Mouse (Mus musculus) CD4-positive, CD25-positive, alpha-beta regulatory T cell, adult 4 months (primary cell): ENCODE results near the gene Capn3. TPM values are rescaled to one million over a fixed set of nuclear protein-coding genes. Genes with fewer than 3 reads are reported as not detected.

ENCODE experiments used
- polyA plus RNA-seq, 2 experiments: library from polyadenylated mRNA; unstranded; fragments of 100-300 nt; shearing (Covaris generic); gene quantifications; one replicate each; pipeline ENCODE4 v1.2.1; 2017

The Capn3 gene
- polyA plus RNA-seq, 2 experiments from 2014 or later: 59.3 to 94.3 TPM

Other genes starting within 250 kb of the Capn3 start
- not detected for gene Pla2g4e, start 210.7 kb upstream of the Capn3 start, polyA plus RNA-seq
- not detected for gene Pla2g4d, start 166.8 kb upstream of the Capn3 start, polyA plus RNA-seq
- 1 to 10 TPM; 2.3 to 3.3 TPM for gene Pla2g4f, start 141.9 kb upstream of the Capn3 start, polyA plus RNA-seq
- 10 to 100 TPM; 32.2 to 36.4 TPM for gene Vps39, start 102.9 kb upstream of the Capn3 start, polyA plus RNA-seq
- gene Ganc, start 52.1 kb upstream of the Capn3 start, polyA plus RNA-seq: 10 to 100 TPM; 21.0 to 25.8 TPM
- gene Tmem87a, start 51.9 kb upstream of the Capn3 start, polyA plus RNA-seq: 10 to 100 TPM; 14.4 to 25.7 TPM
- 10 to 100 TPM; 20.9 to 26.0 TPM for gene Zfp106, start 107.8 kb downstream of the Capn3 start, polyA plus RNA-seq
- gene Snap23, start 111.7 kb downstream of the Capn3 start, polyA plus RNA-seq: 10 to 100 TPM; 51.9 to 61.8 TPM
- gene Haus2, start 153.4 kb downstream of the Capn3 start, polyA plus RNA-seq: 10 to 100 TPM; 14.1 to 22.1 TPM
- gene Lrrc57, start 153.5 kb downstream of the Capn3 start, polyA plus RNA-seq: 10 to 100 TPM; 33.0 to 37.2 TPM
- gene Stard9, start 173.1 kb downstream of the Capn3 start, polyA plus RNA-seq: under 1 TPM; 0.48 to 0.59 TPM